Mouse (Mus musculus): ENCODE measurements at regions not wholly inside any gene's neighbourhood (a gene's known extent, or its start where the extent isn't known, plus 50 kb on each side); places are given as distances from the start of the nearest gene placed in this dataset.
"Not testable (repeated sequence)": the region's sequence is repeated elsewhere in the genome, so short reads cannot be mapped to it uniquely, and the experiment has no call there.

- no peak for DNase-seq (ENCODE audit: low spot score in 2 of 2)
Observed at GRCm38 (mm10) chr13:20039590-20039989, 50.8 kb upstream of the Elmo1 start.

- peak; percentile 31 to 45 for DNase-seq (ENCODE audit: low spot score in 2 of 2)
Observed at GRCm38 (mm10) chr13:20038463-20038862, 51.9 kb upstream of the Elmo1 start.

- no peak for DNase-seq (ENCODE audit: low spot score in 2 of 2)
Observed at GRCm38 (mm10) chr13:20037436-20037835, 53.0 kb upstream of the Elmo1 start.

- DNase-seq (ENCODE audit: low spot score in 2 of 2) = peak; percentile 17 to 24
Observed at GRCm38 (mm10) chr13:20033937-20034735, 56.3 kb upstream of the Elmo1 start.

GRCm38 (mm10) chr13:20031660-20032059, 58.7 kb upstream of the Elmo1 start:
- DNase-seq (ENCODE audit: low spot score in 2 of 2) = no peak

- no peak for DNase-seq (ENCODE audit: low spot score in 2 of 2)
Observed at GRCm38 (mm10) chr13:20031082-20031481, 59.3 kb upstream of the Elmo1 start.

GRCm38 (mm10) chr13:20026612-20027011, 63.8 kb upstream of the Elmo1 start:
- DNase-seq (ENCODE audit: low spot score in 2 of 2) = no peak

GRCm38 (mm10) chr13:20016454-20016853, 73.9 kb upstream of the Elmo1 start:
- not testable (repeated sequence) for DNase-seq (ENCODE audit: low spot score in 2 of 2)

- DNase-seq (ENCODE audit: low spot score in 2 of 2) = no peak
Observed at GRCm38 (mm10) chr13:20012621-20013020, 77.8 kb upstream of the Elmo1 start.

GRCm38 (mm10) chr13:20009164-20009563, 81.2 kb upstream of the Elmo1 start:
- no peak for DNase-seq (ENCODE audit: low spot score in 2 of 2)

- DNase-seq (ENCODE audit: low spot score in 2 of 2) = no peak
Observed at GRCm38 (mm10) chr13:20007561-20007960, 82.8 kb upstream of the Elmo1 start.

GRCm38 (mm10) chr13:19997606-19998005, 92.8 kb upstream of the Elmo1 start:
- DNase-seq (ENCODE audit: low spot score in 2 of 2) = no peak

- DNase-seq (ENCODE audit: low spot score in 2 of 2) = peak in 1 of 2 experiments; percentile 4
Observed at GRCm38 (mm10) chr13:19975621-19976020, 114.8 kb upstream of the Elmo1 start.

- DNase-seq (ENCODE audit: low spot score in 2 of 2) = no peak
Observed at GRCm38 (mm10) chr13:19966566-19966965, 123.8 kb upstream of the Elmo1 start.

- no peak for DNase-seq (ENCODE audit: low spot score in 2 of 2)
Observed at GRCm38 (mm10) chr13:19963031-19963430, 127.4 kb upstream of the Elmo1 start.

- DNase-seq (ENCODE audit: low spot score in 2 of 2) = no peak
Observed at GRCm38 (mm10) chr13:19928761-19929160, 104.7 kb upstream of the Gpr141 start.

- no peak for DNase-seq (ENCODE audit: low spot score in 2 of 2)
Observed at GRCm38 (mm10) chr13:19927807-19928206, 103.8 kb upstream of the Gpr141 start.

GRCm38 (mm10) chr13:19921084-19921827, 97.2 kb upstream of the Gpr141 start:
- no peak for DNase-seq (ENCODE audit: low spot score in 2 of 2)

GRCm38 (mm10) chr13:19911860-19912584, 88.0 kb upstream of the Gpr141 start:
- no peak for DNase-seq (ENCODE audit: low spot score in 2 of 2)

GRCm38 (mm10) chr13:19902786-19903185, 78.7 kb upstream of the Gpr141 start:
- DNase-seq (ENCODE audit: low spot score in 2 of 2) = no peak

- no peak for DNase-seq (ENCODE audit: low spot score in 2 of 2)
Observed at GRCm38 (mm10) chr13:19897191-19897590, 73.1 kb upstream of the Gpr141 start.

Data from heart, adult 9 months (tissue).